Mouse (Mus musculus): ENCODE results near the gene Tex48.

Gene Tex48

DNA sequence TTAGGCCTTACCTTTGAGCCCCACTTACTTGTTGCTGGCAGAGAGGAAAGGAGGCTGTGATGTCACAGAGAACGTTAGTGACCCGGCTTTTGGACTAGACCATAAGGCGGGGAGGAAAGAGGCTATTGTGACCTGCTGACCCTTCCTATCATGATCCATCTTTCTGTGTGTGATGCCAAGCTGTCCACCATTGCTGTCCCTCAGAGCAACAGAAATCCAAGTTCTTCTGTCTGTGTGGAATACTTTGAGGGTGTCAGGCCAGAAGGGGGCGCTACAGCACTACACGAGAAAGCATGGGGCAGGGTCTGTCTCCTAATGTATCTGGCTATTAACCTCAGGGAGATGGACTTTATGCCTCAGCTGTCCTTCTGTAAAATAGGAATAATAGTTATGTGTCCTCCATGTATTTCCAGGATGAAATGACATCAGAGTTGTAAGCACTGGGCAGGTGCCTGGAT is at the start of gene Tex48:
Tex48 (minus strand) TSS at position 51 of the 458 bp plus-strand sequence.
- no peak for DNase-seq (ENCODE audit: low spot score)

DNA sequence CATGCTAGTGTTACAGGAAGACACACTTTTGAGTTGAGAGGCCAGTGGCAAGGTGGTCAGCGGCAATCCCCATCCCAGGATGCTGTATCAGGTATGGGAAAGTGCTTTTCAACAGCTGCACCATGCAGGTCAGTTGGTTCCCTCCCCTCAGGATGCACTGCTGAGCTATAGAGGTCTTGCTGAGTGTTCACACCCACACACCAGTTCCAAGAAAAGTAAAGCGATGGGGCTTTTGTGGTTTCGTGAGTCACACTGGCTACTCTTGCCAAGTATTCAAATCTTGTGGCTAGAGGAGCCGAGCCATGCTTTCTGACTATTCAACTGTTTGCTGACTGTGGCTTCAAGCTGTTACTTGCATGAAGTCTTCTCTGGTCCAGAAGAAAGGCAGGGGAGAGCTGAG is 46.0 kb upstream of the Tex48 start:
- DNase-seq (ENCODE audit: low spot score): peak; percentile 57

DNA sequence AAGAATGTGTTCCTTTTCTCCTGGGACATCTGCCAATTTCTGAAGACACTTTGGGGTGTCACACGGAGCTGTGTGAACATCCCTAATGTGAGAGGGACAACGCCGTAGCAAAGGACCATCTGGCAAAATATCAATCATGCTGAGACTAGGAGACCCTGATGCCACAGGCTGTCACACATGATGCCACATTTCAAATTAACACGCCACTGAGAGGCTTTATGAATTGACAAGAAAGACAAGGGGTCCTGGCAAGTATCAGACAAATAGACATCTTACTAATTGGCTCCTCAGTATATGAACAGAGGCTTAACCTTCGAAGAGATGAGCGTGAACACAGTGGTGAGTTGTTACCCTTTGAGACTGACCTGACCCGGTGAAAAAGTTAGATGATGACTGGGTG is 43.5 kb upstream of the Tex48 start:
- DNase-seq (ENCODE audit: low spot score): no peak

DNA sequence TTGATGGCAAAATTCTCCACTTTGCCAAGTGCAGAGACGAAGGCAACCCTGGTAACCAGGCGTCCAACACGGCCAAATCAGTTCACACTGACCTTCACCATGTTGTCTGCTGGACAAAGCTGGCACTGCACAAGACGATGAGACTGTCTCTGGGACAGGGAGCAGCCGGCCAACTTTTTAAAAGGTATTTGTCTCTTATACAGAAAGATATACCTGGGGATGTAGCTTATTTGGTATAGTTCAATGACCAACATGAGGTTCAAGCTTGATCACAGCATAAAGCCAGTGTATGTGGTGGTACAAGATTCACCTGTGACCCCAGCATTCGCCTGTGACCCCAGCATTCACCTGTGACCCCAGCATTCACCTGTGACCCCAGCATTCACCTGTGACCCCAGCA is 41.1 kb upstream of the Tex48 start, which contains the start of gene Gm11214:
Gm11214 (minus strand) TSS at position 101 of the 400 bp plus-strand sequence.
- no peak for DNase-seq (ENCODE audit: low spot score)

DNA sequence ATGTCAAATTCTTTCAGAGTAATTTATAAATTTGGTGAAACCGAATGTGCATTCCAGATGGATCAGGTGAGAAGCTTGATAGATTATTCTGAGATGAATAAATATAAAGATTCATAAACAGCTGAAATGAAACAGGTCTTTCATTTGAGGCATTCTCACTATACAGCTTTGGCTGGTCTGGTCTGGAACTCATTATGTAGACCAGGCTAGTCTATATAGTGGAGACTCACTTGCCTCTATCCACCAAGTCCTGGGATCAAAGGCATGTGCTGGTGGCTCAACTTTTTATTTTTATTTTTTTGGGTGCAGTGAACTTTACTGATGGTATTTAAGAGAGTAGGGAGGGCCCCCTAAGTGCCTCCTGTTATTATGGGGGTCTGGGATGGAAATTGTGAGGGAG is 39.6 kb upstream of the Tex48 start:
- DNase-seq (ENCODE audit: low spot score): no peak

DNA sequence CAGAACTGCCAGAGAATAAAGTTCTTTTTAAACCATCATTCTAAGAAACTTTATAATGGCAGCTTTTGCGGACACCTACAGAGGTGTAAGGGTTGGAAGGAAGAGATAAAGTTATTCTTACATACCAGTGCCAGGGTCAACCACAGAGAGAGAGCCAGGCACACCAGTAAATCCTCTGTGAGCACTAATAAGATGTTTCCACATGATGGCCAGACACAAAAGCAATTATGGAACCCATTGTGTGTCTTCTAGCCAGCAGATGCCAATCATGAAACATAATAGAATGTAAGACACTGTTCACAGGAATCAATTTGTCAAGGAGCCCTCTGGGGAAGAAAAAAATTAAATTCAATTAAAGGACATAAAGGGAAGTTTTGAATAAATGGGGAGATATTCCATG is 39.2 kb upstream of the Tex48 start:
- DNase-seq (ENCODE audit: low spot score): no peak

DNA sequence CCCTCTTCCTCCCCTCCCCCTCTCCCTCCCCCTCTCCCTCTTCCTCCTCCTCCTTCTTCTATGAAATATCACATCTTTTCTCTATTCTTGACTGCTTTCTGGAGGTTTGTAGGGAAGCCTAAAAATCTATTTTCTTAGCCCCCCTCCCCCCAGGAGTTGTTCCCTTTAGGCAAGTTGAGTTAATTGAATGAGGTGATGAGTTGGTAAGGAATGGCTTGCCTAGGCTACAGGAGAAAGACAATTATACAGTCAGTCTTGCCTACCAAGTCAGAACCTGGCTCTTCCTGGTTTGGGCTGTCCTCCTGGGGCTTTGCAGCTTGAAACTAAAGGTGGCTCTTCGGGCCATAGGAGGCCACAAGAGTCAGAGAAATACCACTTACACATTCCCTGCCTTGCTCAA is 37.5 kb upstream of the Tex48 start:
- no peak for DNase-seq (ENCODE audit: low spot score)

DNA sequence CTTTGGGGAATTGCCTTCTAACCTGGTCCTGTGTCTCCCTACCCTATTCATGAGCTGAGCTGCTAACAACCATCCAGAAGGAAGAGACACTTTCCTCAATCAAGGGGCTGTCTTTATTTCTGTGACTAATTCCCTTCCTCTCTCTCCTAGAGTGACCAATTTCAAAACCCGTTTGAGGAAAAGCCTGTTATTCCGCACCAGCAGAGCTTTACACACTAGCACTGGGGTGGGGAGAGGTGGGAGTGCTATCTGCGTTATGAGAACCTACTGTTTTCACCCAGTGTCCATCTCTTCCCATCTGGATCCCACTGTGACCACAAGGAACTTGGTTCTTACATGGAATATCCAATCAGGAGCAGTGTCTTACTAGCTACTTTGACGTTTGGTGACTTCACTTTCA is 36.9 kb upstream of the Tex48 start:
- DNase-seq (ENCODE audit: low spot score): no peak

DNA sequence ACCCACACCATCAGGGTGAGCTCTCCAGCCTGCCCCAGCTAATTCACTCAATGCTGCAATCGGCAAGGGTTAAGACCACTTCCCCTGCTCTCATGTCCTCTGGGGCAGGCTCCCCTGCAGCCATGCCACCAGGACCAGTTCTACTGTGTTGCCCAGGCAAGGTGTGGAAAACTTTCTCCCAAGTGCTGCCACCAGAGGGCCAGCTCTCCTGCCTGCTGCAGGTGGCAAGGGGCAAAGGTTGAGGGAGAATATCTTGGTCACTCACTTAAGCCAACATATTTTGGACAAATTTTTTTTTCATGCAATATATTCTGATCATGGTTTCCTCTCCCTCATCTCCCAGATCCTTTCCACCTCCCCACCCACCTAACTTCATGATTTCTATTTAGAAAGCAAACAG is 32.2 kb upstream of the Tex48 start:
- DNase-seq (ENCODE audit: low spot score): no peak

DNA sequence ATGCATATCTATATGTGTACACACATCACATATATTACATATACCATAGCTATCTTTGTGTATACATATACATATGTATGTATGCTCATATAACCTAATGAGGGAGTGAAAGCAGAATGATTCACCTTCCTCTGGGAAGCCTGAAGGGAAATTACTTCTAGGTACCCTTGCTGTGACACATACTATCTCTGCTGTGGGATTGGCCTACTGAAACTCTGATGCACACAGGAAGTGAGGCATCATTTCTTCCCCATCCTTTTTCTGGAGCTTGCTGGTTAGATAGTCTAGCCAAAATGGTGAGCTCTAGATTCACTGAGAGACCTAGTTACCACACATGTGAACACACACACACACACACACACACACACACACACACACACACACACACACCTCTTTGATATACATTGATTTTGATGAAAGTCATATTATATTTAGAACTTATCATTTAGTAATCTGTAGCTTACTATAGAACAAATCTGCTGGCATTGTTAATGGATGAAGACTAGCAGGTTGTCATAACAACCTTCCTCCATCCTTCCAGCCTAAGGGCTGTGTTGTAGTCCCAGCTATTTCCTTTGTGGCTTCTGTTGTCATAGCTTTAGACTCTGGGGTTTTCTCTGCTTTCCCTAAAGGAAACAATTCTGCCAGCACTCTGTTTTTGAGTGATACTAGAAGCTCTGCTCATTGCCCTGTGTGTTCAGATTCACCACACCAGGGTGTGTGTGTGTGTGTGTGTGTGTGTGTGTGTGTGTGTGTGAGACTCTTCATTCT is 21.9 kb upstream of the Tex48 start:
- no peak for DNase-seq (ENCODE audit: low spot score)

DNA sequence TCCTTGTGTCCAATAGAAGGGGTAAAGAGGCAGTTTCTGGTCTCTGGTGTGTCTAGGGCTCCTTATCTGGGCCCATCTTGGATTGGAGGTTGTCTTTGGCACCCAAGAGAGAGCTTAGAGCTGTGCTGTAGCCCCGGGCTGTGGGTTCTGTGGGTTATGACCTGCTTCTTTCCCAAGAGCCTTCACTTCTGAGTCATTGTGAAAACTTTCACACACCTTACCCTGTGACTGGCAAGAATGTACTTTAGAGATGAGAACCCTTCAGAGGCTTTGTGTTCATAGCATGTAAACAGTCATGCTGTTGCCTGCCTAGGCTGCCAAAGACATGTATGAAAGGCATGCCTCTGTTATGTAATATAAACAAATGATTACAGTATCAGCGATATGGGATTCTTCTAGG is 17.6 kb upstream of the Tex48 start:
- no peak for DNase-seq (ENCODE audit: low spot score)

DNA sequence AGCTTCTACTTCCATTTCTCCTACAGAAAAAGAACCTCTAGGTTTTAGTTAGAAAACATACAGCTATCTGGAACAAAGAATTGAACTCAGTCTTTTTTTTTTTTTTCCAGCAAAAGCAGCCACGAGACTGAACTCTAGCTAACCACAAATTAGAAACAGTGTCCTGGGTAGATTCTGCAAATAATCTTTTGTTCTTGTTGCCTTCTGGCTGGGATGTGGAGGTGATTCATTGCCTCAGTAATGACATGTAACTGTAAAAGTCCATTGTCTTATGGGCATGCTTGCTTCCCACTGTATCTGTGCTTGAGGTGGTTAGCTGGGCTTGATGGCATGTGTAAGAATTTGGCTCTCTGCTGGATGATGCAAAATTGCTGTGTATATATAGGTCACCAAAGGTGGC is 16.4 kb upstream of the Tex48 start:
- DNase-seq (ENCODE audit: low spot score): no peak

DNA sequence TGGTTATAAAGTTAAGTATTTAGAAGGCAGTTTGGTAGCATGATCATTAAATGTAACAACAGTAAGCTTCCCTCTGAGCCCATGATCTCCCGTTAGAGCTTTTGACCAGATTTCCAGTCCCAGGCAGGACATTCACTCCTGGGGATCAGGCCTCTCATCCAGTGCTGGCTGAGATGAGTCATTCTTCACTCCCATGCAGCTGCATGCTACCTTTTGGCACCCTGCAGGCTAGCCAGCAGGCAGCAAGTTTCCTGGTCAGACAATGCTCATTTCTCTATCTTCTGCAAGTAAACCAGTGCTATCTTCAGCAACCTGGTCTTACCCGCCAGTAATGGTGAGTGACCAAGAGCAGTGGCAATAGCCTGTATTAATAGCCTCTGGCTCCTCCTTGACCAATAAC is 11.0 kb upstream of the Tex48 start:
- DNase-seq (ENCODE audit: low spot score): no peak

DNA sequence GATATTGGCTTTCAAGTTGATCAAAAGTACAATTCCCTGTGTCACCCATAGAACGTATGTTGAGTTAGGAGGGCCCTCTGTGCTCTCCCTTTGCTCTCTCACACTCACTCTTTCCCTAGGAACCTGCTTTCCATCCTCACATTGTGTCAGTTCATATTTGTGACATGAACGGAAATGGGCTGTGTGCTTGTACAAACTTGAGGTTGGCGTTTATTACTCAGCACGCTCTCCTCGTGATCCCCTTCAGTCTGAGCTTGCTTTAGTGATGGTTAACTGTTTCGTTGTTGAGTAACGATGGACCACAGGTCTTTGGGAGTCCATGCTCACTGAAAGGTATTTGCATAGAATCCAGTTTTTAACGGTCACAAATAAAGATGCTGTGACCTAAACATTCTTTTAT is 4.9 kb upstream of the Tex48 start:
- DNase-seq (ENCODE audit: low spot score): no peak

DNA sequence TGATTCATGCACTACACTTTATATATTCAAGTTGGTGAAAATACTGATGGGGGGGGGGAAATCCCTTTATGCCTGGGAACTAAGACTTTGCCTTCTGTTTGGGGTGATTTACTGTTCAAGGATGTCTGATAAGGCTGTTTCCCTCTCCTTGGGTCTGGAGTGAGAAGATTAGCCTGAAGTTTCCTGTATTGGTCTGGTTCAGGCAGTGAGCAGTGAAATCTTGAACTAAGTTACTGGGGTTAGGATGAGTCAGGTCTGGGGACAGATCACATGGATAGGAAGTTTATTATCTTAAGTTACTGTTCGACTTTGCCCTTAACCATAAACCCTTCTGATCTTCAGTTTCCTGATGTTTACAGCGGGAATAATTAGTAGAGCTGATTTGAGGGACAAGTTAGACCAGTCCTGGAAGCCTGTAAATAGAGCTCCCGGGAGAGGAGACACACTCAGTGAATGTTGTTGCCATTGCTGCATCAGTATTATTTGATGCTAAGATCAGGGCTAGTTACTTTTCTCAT is 3.4 kb upstream of the Tex48 start:
- no peak for DNase-seq (ENCODE audit: low spot score)

DNA sequence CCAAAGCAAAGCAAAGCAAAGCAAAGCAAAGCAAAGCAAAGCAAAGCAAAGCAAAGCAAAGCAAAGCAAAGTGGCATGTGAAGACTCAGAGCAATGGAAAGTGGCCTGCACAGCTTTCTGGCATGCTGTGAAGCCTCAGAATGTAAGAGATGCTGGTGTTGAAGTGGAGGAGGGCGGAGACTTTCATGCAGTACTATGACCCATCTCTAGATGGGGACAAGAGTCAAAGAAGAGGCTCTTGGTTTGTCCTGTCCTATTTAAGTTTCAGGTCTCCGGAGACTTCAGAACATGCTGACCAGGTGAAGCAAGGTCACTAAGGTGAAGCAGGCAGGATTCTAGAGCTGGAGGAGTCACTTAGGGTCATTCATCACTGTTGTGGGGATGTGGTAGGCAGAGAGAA is 367 bp downstream of the Tex48 start:
- DNase-seq (ENCODE audit: low spot score): no peak

DNA sequence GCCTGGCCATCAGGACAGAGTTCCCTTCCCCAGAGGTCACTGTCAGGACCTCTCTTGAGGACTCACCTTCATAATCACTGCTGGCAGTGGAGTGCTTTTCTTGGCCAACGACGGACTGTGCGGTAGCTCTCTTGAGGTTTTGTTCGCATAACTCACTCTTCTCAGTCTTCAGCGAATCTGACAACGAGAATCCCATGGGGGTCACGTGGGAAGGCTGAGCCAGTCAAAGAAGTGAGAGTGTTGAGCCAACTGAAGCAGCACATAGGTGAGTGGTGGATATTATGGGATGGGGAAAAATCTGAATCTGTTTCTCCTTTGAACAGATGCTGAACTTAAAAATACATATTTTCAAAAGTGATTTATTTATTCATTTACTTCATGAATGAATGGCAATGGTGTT is 13.8 kb downstream of the Tex48 start:
- DNase-seq (ENCODE audit: low spot score): no peak

DNA sequence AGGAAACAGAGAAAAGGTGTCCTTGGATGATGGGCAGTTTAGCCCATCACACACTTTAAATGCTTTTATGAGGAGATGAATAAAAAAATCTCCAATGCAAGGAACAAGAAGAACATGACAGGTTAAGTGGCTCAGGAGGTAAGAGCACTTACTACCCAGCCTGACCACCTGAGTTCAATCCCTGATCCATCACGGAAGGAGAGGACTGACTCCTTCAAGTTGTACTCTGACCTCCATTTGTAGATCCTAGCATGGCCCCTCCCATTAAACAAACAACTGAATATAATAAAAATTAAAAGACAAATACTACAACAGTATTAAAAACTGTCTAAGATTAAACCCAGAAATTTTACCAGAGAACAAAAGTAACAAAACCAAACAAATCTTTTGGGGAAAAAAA is 16.3 kb downstream of the Tex48 start:
- DNase-seq (ENCODE audit: low spot score): no peak

DNA sequence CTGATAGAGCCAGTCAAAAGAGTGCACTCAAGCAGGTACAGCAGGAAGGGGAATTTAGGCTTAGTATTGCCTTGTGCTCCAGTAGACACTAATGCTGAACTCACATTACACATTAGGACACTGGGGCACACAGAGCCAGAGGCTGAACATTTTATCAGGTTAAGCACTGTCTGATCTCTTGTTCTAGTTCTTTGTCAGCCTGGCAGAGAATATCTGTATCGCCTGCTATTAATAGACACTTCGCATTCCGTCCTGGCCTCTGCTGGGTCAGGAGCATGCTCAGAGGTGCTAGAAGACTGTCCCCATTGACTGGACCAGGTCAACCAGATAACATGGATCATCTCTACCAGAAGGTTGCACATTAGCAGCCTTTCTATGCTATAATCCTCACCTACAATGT is 16.7 kb downstream of the Tex48 start:
- DNase-seq (ENCODE audit: low spot score): no peak

DNA sequence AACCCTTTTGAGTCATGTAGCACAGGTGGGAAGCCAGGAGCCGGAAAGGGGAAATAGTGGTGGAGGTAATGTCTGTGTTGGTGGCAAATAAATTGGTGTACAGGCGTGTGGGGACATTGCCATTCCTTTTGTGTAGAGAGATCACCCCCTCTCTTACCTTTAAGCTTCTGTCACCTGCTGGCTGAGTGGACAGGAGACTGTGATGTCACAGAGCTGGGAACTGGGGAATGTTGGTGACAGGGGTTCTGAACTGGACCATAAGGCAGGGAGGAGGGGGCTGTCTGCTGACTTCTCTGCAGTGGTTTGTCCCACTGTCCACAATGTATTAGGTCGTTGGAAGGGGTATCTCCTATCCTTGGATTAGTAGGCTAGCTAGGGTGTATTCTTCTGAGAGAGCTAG is 17.3 kb downstream of the Tex48 start, which contains the start of gene Gm11213:
Gm11213 (minus strand) TSS at position 317 of the 400 bp plus-strand sequence.
- no peak for DNase-seq (ENCODE audit: low spot score)

DNA sequence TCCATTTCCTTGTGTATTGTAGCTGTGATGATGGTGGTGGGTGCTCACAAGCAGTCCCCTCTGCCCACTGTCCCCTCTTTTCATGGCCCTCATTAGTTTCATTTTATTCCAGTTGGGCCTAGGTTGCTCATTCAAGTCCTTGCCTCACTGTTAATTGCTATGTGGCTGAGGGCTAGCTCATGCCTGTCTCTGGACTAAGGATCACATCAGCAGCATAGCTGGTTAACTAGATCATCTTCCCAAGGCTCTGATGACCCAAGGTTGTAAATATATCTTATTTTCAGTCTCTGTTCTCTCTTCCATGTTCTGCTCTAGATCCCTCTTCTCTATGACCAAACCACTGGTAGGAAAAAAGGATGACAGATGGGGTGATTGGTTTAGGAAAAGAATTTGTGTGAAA is 21.0 kb downstream of the Tex48 start:
- DNase-seq (ENCODE audit: low spot score): no peak

DNA sequence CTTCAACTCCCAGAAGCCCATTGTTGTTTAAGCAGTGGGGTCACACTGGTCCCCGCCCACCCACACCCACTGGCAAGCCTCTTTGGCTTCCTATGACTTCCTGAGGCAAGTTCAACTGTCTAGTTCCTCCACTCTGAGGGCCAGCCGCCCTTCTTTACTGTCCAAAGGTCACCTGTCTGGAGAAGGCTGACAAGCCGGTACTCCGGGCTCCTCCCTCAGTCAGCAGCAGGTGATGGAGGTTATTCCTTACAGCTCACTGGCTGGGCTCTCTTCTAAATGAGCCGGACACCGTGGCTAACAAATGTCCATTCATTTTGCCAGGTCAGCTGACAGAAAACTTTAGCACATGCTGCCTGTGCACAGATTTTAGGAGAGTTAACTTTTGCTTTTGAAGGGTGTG is 21.4 kb downstream of the Tex48 start:
- DNase-seq (ENCODE audit: low spot score): no peak

DNA sequence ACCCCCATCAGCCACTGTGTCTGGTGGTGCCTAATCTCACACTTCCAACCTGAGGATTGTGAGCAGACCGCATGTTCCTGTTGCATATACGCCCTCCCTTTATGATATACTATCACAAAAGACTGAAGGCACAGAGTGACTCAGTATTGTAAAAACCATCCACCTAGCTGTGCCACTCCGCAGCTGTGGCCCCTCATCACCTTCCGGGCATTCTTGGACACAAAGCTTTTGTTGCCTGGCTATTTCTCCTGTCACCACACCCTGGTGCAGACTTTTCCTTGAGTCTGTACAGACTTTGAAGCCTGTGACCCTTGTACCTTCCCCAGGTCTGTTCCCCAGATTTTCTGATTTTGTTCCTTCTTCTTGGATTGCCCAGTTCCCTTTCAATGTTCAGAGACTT is 26.2 kb downstream of the Tex48 start:
- DNase-seq (ENCODE audit: low spot score): no peak

DNA sequence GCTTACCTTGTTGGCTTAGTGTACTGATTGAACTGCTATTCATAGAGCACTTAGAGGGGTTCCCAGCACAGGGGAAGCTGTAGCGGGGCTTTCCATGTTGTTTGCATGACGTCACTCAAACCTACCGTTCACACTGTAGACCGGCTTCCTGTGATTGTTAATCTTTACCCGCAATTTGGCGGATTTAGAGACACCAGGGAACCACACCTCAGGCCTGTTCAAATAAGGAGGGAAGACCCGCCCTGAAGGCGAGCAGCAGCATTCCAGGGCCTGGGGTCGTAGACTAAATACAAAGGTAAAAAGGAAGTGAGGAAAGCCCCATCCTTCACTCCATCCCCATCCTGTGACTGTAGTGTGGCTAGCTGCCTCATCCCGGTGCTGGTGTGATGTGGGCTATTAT is 27.0 kb downstream of the Tex48 start:
- DNase-seq (ENCODE audit: low spot score): no peak
